Mouse (Mus musculus) hindbrain, embryonic 13.5 days (tissue): ENCODE measurements around the gene Selp. TPM values are rescaled to one million over a fixed set of nuclear protein-coding genes. Genes with fewer than 3 reads are reported as not detected.

Experiments used
- ATAC-seq: fragments of 200-750 bp; cut with Nextera tagmentation; 2 replicates; pipeline ENCODE4 v1.8.0; 2017; ENCODE audit warnings: moderate TSS enrichment; ENCODE audit not compliant: low FRiP score
- H3K27ac ChIP-seq: fragments of 300-500 bp; sonication (generic); 2 replicates; pipeline ENCODE4 v1.5.1; 2015; ENCODE audit warnings: inconsistent platforms, mild to moderate bottlenecking, moderate library complexity
- H3K27me3 ChIP-seq: fragments of 300-500 bp; sonication (generic); 2 replicates; pipeline ENCODE4 v1.6.1; 2015; ENCODE audit warnings: mild to moderate bottlenecking, inconsistent platforms
- H3K36me3 ChIP-seq: fragments of 300-500 bp; sonication (generic); 2 replicates; pipeline ENCODE4 v1.6.1; 2015; ENCODE audit warnings: mild to moderate bottlenecking, inconsistent platforms
- H3K4me1 ChIP-seq: fragments of 300-500 bp; sonication (generic); replicated peaks from 2 replicates; pipeline ENCODE4 v1.6.1; 2015; ENCODE audit warnings: inconsistent platforms
- H3K4me2 ChIP-seq: fragments of 300-500 bp; sonication (generic); 2 replicates; pipeline ENCODE4 v1.6.1; 2015; ENCODE audit warnings: inconsistent platforms, mild to moderate bottlenecking, moderate library complexity
- H3K4me3 ChIP-seq: fragments of 300-500 bp; sonication (generic); 2 replicates; pipeline ENCODE4 v1.5.1; 2015; ENCODE audit warnings: mild to moderate bottlenecking, inconsistent platforms
- H3K9ac ChIP-seq: fragments of 300-500 bp; sonication (generic); 2 replicates; pipeline ENCODE4 v1.6.1; 2015; ENCODE audit warnings: mild to moderate bottlenecking, inconsistent platforms
- H3K9me3 ChIP-seq: fragments of 300-500 bp; sonication (generic); 2 replicates; pipeline ENCODE4 v1.6.1; 2016; ENCODE audit warnings: inconsistent platforms
- WGBS: fragments of 180-500 bp; shearing (Covaris S2); methylation state at CpG from one replicate; pipeline ENCODE4 v1.1.7; 2015; 5-methylcytosine and 5-hydroxymethylcytosine counted together
- polyA plus RNA-seq: library from polyadenylated mRNA; unstranded; fragments of >200 nt; fragmentation: Nextera tagmentation; extraction: Ambion mirVana; gene quantifications from 2 replicates; pipeline ENCODE4 v1.2.1, GENCODE M21; 2015

Selp gene
- polyA plus RNA-seq, 1 experiment from 2014 or later, result not detected

DNA sequence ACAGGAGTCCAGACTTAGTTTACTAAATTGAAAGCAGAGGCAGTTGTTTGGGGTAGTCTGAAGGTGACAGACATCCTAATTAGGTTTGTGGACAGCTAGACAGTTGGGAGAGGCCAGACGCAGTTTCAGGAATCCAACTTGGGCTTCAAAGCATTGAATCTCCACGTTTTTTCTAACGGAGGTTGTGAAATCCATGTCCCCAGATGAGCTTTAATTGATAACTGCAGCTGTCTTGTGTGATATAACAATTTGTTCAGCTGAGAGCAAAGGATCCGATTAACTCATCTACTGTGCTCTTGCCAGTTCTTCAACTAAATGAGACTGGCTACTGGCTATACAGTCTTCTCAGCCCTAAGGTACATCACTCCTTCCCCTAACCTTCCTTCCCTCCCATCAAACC, 43.5 kb downstream of the Selp start:
- Histone ChIP-seq H3K27me3 (no peaks in the 10 kb centered on the region), H3K4me3 (no peak overlapping the region), H3K4me1 (no peaks in the 10 kb centered on the region), H3K27ac (no peak overlapping the region), H3K4me2 (no peak overlapping the region), H3K9ac (no peak overlapping the region), H3K36me3 (no peaks in the 10 kb centered on the region), H3K9me3 (no peaks in the 10 kb centered on the region)
- no peak for ATAC-seq
- 75% methylated on average over 4 of the region's 4 CpGs for WGBS

DNA sequence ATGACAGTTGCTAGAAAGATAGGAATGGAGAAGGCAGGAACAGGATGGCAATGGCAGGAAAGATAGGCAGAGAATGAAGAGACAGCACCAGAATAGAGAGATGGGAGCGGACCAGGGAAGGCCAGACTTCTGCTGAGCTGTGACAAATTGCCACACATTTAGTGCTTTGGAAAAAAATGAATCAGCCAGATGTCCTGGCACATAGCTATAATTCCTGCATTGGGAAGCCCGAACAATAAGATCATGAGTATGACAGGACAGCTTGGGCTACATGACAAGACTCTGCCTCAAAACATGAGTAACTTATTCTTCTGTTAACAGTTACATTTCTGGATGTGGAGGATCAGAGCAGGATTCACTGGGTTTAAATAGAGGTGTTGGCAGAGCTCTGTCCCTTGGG, 44.7 kb downstream of the Selp start:
- no peaks in the 10 kb centered on the region for H3K4me1 ChIP-seq
- H3K4me2 ChIP-seq, result no peak overlapping the region
- H3K27me3 ChIP-seq, result no peaks in the 10 kb centered on the region
- no peak overlapping the region for H3K9ac ChIP-seq
- no peaks in the 10 kb centered on the region for H3K36me3 ChIP-seq
- no peaks in the 10 kb centered on the region for H3K9me3 ChIP-seq
- WGBS, result 85% methylated on average over 2 of the region's 2 CpGs
- no peak overlapping the region for H3K27ac ChIP-seq
- no peak overlapping the region for H3K4me3 ChIP-seq
- ATAC-seq, result no peak

DNA sequence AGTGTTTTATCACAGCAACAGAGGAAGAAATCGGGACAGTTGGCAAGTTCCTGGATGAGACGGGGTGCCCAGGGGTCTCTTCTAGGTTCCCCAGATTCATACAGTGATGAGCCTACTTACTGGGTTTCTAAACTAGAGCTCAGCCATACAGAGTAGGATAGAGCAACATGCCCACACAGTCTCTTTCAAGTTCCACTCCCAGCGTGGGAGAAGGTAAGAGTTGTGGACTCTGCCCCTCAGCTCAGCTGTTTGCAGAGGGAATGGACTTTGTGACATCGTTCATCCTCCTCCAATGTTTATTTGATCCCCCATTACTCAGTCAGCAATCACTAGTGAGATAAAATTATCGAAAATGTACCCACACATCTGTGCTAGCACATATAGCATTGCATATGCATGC, 47.7 kb downstream of the Selp start:
- Histone ChIP-seq H3K9ac (no peak overlapping the region), H3K27ac (no peak overlapping the region), H3K36me3 (no peaks in the 10 kb centered on the region), H3K4me2 (no peak overlapping the region), H3K9me3 (no peaks in the 10 kb centered on the region), H3K4me3 (no peak overlapping the region), H3K4me1 (no peaks in the 10 kb centered on the region), H3K27me3 (no peaks in the 10 kb centered on the region)
- ATAC-seq, result no peak
- WGBS, result 90% methylated on average over 5 of the region's 5 CpGs

DNA sequence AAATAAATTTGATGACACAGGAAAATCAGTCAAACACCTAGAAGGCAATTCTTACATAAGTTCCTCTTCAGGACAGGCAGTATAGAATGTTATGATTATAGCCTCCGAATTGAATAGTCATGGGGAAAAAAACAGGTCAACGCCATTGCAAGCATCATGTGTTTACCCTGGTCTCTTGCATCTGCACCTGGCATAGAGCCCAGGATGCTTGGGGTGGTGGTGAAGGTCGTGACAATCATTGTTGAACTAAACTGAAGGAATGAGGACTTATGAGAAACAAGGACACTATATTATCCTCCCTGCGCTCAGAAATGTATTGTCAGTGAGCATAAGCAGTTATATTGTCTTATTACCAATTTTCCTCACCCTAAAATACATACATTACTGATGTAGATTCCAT, 53.8 kb downstream of the Selp start:
- Histone ChIP-seq H3K27ac (no peak overlapping the region), H3K9me3 (no peaks in the 10 kb centered on the region), H3K4me2 (no peak overlapping the region), H3K9ac (no peak overlapping the region), H3K27me3 (no peaks in the 10 kb centered on the region), H3K36me3 (no peaks in the 10 kb centered on the region), H3K4me3 (no peak overlapping the region), H3K4me1 (no peaks in the 10 kb centered on the region)
- 81% methylated on average over 4 of the region's 4 CpGs for WGBS
- no peak for ATAC-seq

DNA sequence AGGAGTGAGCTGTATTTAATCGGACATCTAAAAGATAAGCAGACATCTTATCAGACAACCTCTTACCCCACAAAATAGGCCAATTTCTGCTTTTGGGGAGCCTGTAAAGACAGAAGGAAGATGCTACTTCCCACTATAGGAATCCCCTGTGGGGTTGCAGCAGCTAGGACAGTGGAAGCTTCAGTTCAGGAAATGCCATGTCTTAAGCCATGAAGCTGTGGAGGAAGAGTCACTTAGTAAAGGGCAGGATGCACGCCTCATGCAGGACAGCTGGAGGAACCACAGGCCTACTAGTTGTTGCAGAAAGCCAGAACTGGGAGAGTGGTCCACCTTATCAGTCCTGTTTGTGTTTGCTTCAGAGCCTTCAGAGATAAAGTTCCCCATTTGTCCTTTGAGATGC, 55.4 kb downstream of the Selp start:
- 96% methylated on average over 2 of the region's 2 CpGs for WGBS

DNA sequence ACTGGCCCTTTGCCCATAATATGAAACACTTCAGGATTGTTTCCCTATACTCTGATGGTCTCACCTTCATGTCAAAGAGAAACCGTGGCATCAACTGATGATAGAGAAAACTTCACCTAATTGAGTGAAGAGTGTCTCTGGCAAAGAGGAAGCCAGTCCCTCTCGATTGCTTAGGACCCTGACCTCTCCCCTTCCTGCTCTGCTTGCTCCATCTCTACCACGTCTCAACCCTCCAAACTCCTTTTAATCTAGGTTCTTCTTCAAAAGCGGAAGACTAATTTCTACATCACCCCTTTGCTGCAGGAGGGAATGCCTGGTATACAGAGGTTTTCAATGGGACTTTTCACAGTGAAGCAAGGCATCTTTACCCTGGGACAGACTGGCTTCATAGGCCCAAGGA, 58.1 kb downstream of the Selp start:
- H3K27me3 ChIP-seq, result no peaks in the 10 kb centered on the region
- no peaks in the 10 kb centered on the region for H3K36me3 ChIP-seq
- H3K27ac ChIP-seq, result no peak overlapping the region
- H3K4me3 ChIP-seq, result no peak overlapping the region
- ATAC-seq, result no peak
- 87% methylated on average over 4 of the region's 4 CpGs for WGBS
- no peaks in the 10 kb centered on the region for H3K9me3 ChIP-seq
- H3K9ac ChIP-seq, result no peak overlapping the region
- H3K4me2 ChIP-seq, result no peak overlapping the region
- H3K4me1 ChIP-seq, result no peaks in the 10 kb centered on the region

More for the DNA sequence above, 55.4 kb downstream of the Selp start:
- Histone ChIP-seq H3K4me3 (no peak overlapping the region), H3K36me3 (no peaks in the 10 kb centered on the region), H3K4me1 (no peaks in the 10 kb centered on the region), H3K27me3 (no peaks in the 10 kb centered on the region), H3K27ac (no peak overlapping the region), H3K9me3 (no peaks in the 10 kb centered on the region), H3K9ac (no peak overlapping the region), H3K4me2 (no peak overlapping the region)
- no peak for ATAC-seq

DNA sequence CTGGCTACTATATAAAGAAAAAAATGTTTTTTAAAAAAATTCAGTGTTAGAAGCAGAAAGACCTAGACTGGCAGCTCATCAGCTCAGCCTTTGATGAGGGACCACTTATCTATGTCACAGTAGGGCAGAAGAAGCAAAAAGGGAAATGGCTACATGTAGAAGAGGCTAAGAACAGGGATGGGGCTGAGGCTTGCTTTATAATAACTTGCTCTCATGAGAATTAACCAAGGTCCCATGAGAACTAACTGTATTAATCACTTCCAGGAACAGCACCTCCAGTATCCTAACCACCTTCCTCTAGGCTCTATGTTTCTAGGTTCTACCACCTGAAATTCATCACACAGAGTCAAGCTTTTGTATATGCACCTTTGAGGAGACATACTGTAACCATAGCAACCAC, 61.8 kb downstream of the Selp start:
- Histone ChIP-seq H3K4me2 (no peak overlapping the region), H3K9ac (no peak overlapping the region), H3K27ac (no peak overlapping the region), H3K4me1 (no peaks in the 10 kb centered on the region), H3K27me3 (no peaks in the 10 kb centered on the region), H3K4me3 (no peak overlapping the region), H3K9me3 (no peaks in the 10 kb centered on the region), H3K36me3 (no peaks in the 10 kb centered on the region)
- no peak for ATAC-seq

DNA sequence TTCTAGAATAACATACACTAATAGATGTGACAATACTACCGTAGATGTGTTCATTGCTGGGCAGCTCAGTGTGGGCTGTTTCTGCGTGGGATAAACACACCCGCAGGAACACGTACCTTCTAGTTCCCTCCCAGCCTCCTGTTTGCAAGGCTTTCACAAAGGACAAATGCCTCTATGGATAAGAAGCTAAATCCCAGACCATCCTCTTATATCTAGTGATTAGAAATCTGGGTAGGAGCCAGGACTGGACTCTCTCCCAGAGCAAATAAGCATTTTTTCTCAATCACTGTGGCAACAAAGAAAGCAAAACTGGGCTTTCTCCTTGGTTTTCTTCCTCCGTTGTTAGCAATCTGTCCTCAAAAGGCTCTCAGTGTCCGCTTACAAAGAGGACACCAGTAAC, 63.4 kb downstream of the Selp start:
- Histone ChIP-seq H3K9me3 (no peaks in the 10 kb centered on the region), H3K27me3 (no peaks in the 10 kb centered on the region), H3K4me3 (no peak overlapping the region), H3K36me3 (no peaks in the 10 kb centered on the region), H3K4me1 (no peaks in the 10 kb centered on the region), H3K9ac (no peak overlapping the region), H3K4me2 (no peak overlapping the region), H3K27ac (no peak overlapping the region)
- ATAC-seq, result no peak
- WGBS, result 72% methylated on average over 6 of the region's 6 CpGs

DNA sequence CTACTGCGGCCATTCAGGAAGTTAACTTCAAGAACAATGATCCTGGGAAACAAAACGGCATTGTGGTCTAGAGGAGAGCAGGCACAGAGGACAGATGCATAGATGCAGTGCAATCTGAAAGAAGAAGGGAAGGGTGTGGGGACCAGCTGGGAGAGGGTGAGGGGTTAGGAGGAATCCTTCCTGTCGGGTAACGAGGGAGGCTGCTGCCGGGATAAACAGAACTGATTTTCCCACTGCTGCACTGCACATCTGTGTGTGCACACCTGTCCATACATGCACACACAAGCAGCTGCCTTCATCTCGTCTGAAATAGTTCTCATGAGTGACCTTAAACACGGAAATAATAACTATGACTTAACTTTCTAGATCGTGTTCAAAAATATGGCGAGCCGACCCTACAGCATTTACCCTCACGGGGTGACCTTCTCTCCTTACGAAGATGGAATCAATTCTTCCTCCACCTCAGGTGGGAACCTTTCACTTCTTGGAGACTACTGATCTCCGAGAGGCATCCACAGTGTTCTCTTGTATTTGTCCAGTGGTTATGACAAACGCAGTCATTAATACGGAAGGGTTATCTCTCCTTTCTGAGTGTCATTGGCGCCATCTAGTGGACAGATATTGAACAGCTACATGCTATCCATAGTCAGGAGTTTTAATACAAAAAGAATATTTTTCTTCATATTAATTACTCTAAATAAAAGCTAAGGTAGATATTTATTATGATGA, 69.2 kb downstream of the Selp start:
- Histone ChIP-seq H3K36me3 (no peaks in the 10 kb centered on the region), H3K4me3 (peak overlapping the region; percentile 17), H3K4me1 (peaks cover 5% of the 10 kb centered on the region; the same call in 1 of the 2 replicates), H3K9ac (peak overlapping the region; percentile 20; the same call in 1 of the 2 replicates), H3K27ac (no peak overlapping the region), H3K9me3 (no peaks in the 10 kb centered on the region), H3K27me3 (no peaks in the 10 kb centered on the region), H3K4me2 (peak overlapping the region; percentile 46)
- ATAC-seq, result peak; percentile 93
- WGBS, result 51% methylated on average over 16 of the region's 16 CpGs

DNA sequence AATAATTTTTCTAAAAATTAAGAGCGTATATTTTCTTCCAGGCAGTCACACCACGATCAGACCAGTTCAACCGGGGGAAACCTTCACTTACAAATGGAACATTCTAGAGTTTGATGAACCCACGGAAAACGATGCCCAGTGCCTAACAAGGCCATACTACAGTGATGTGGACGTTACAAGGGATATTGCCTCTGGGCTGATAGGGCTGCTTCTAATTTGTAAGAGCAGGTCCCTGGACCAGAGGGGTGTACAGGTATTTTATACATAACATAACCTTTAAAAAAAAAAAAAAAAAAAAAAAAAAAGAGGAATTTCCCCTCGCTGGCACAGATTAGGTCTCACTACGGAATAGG, 69.8 kb downstream of the Selp start:
- Histone ChIP-seq H3K4me1 (peaks cover 5% of the 10 kb centered on the region; the same call in 1 of the 2 replicates), H3K4me2 (no peak overlapping the region), H3K36me3 (no peaks in the 10 kb centered on the region), H3K27ac (no peak overlapping the region), H3K4me3 (no peak overlapping the region), H3K9ac (no peak overlapping the region), H3K9me3 (no peaks in the 10 kb centered on the region), H3K27me3 (no peaks in the 10 kb centered on the region)
- WGBS, result 59% methylated on average over 8 of the region's 8 CpGs
- ATAC-seq, result no peak

DNA sequence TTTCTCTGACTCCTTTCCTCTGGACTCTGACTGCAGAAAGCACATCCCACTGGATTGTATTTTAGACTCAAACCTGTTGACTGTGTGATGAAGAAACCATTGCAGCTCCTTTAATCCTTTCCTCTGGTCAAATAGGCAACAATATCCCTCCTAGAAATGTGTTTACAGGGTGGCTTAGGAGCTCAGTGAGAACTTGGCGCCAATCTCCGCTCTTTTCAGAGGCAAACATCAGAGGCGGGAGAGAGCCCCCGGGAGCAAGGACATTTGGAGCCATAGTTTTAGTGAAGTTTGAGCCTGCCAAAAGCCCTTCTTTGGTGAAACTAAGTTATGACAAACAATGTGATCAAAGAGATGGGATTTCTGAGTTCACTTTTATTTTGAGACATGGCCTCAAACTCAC, 70.3 kb downstream of the Selp start:
- Histone ChIP-seq H3K4me1 (peaks cover 5% of the 10 kb centered on the region; the same call in 1 of the 2 replicates), H3K9me3 (no peaks in the 10 kb centered on the region), H3K36me3 (no peaks in the 10 kb centered on the region), H3K4me3 (no peak overlapping the region), H3K27me3 (no peaks in the 10 kb centered on the region), H3K4me2 (no peak overlapping the region), H3K27ac (no peak overlapping the region), H3K9ac (no peak overlapping the region)
- no peak for ATAC-seq
- WGBS, result 69% methylated on average over 4 of the region's 4 CpGs

DNA sequence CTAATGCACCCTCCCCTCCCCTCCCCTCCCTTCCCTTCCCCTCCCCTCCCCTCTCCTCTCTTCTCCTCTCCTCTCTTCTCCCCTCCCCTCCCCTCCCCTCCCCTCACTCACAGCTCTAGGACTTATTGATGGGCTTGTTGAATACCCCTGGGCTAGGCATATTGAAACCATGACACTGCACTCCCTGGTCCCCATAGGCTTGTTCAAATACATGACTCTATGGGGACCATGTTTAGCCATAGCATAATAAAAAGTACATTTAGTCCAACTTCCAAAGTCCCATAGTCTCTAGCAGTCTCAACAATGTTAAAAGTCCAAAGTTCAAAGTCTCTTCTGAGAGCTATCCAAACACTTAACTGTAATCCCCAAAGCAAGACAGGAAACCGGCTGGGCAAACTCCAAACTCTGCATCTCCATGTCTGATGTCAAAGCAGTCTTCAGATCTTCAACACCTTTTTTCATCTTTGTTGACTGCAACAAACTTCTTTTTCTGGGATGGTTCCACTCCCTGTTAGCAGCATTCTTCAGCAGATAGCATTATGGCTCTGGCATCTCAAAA, 72.0 kb downstream of the Selp start:
- no peak for ATAC-seq
- H3K4me2 ChIP-seq, result no peak overlapping the region
- H3K9me3 ChIP-seq, result no peaks in the 10 kb centered on the region
- 95% methylated on average over 1 of the region's 1 CpGs for WGBS
- no peak overlapping the region for H3K9ac ChIP-seq
- no peaks in the 10 kb centered on the region for H3K36me3 ChIP-seq
- H3K4me3 ChIP-seq, result no peak overlapping the region
- peaks cover 5% of the 10 kb centered on the region; the same call in 1 of the 2 replicates for H3K4me1 ChIP-seq
- no peaks in the 10 kb centered on the region for H3K27me3 ChIP-seq
- no peak overlapping the region for H3K27ac ChIP-seq

DNA sequence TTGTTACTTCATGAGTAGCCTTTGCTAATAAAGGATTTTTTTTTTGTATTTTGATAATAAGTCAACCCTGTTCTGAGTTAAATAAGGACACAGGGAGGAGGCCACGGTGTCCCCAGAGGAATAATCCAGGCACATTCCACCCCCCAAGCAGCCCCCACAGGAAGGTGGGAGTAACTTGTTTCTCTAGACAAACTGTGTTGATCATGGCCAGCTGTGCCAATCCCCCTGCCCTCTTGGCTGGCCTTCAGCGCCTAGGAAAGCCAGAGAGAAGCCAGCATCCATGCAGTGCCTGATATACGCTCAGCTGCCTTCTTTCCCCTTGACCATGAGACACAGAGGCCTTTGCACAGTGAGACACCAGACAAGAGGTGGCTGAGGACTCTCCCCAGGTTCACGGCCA, 84.5 kb downstream of the Selp start:
- Histone ChIP-seq H3K4me1 (no peaks in the 10 kb centered on the region), H3K27me3 (no peaks in the 10 kb centered on the region), H3K36me3 (no peaks in the 10 kb centered on the region), H3K4me2 (no peak overlapping the region), H3K9me3 (no peaks in the 10 kb centered on the region; the same call in 1 of the 2 replicates), H3K4me3 (no peak overlapping the region), H3K27ac (no peak overlapping the region), H3K9ac (no peak overlapping the region)
- 93% methylated on average over 4 of the region's 4 CpGs for whole genome bisulfite sequencing
- ATAC-seq, result no peak
